Mouse (Mus musculus): ENCODE data around the gene Chp1.
"Not testable (repeated sequence)": the region's sequence is repeated elsewhere in the genome, so short reads cannot be mapped to it uniquely, and the experiment has no call there.

The Chp1 gene

DNA sequence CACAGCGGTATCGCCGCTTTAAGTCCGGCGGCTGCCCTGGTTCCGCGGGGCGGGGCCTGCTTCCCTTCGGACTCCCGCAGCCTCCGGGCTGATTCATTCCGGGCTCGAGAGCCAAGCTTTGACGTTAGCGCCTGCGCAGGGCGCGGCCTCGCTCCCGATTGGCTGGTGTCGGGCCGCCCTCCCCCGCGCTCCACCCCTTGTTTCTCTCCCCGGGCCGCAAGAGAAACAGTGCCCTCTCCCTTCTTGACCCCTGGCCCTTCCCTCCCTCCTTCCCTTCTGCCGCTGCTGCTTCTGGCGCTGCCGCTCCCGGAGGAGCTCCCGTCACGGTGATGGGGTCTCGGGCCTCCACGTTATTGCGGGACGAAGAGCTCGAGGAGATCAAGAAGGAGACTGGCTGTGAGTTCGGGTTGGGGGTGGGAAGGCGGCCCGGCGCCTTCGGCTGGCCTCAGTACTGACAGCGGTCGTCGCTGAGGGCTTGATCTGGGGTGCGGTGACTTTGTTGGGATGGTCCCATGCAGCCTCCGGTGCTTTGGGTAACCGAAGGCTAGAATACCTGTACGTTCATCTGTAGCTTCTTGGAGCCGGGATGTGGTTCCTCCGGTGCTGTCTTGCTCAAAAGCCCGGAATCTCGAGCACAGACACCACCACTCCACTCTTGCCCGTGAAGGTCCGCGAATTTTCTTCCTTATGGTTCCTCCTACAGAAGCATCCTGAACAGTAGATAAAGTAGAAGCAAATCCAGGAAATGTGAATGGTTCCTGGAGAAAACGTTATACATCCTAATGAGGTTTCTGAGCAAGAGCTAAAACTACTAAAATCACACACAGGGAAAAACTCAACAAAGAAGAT is at the start of gene Chp1, which contains the start of gene Exd1:
TSS of gene Chp1 (plus strand) at position 176 of the 849 bp plus-strand sequence.
TSS of gene Exd1 (minus strand) at position 106 of the 849 bp plus-strand sequence.
- peak; percentile 98 for DNase-seq

DNA sequence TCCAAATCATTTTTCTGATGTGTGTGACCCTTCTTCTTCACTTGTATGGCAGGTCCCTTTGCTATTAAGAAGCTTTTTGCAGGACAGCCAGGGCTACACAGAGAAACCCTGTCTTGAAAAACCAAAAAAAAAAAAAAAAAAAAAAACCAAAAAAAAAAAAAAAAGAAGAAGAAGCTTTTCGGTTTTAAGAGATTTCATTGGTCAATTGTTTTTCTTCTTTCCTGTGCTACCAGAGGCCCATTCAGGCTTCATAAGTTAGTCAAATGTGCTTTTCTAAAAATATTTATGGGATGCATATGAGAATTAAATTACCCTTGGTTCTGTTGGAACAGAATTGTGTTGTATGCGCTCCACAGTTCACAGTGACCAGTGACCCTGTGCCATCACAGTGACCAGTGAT is 48.6 kb upstream of the Chp1 start:
- DNase-seq, result no peak

DNA sequence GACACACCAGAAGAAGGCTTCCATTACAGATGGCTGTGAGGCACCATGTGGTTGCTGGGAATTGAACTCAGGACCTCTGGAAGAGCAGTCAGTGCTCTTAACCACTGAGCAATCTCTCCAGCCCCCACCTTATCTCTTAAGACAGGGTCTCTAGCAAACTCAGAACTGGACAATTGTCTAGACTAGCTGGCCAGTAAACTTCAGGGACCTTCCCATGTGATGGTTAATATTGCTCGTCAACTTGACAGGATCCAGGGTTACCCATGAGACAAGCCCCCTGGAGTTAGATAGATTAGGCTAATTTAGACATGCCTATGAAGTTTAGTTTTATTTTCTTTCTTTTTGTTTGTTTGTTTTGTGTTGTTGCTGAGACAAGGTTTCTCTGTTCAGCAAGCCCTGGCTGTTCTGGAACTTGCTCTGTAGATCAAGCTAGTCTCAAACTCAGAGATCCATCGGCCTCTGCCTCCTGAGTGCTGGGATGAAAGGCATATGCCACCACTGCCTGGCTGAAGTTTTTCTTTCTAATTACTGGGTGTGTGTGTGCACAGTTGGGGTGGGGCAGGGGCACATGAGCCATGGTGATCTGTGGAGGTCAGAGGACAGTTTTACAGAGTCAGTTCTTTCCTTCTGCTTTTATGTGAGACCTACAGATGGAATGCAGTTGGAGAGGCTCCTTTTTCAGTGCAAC is 46.4 kb upstream of the Chp1 start:
- DNase-seq, result no peak

DNA sequence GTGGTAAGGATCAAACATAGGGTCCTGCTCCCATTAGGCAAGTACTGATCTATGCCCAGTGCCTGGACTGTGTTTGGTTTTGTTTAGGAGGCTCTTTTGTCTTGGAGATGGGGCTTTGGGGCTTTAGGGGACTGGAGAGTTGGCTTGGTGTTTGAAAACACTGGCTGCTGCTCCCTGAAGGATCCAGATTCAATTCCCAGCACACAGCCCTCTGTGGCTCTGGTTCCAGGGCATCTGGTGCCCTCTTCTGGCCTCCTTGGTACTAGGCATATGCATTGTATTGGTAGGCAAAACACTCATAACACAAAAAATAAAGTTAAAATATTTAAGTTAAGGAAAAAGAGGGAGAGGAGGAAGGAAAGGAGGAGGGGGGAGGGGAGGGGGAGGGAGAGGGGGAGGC is 40.4 kb upstream of the Chp1 start:
- DNase-seq, result no peak

DNA sequence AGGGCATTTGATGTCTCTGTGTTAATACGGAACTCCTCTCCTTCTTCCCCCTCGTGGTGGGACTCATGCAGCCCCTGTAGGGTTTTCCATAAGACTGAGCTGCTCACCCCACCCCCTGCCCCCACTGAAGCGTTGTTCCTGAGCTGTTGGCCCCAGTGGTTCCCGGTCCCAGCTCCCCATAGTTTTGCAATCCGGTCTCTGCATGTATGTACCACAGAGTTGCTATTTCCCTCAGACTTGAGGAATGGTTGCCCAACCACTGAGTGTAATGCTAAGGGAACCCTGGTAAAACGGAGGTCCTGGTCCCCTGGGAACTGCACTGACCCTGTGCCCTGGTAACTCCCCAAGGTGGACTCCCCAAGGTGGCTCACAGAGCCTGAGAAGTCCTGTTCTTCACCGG is 39.0 kb upstream of the Chp1 start:
- DNase-seq, result not testable (repeated sequence)

DNA sequence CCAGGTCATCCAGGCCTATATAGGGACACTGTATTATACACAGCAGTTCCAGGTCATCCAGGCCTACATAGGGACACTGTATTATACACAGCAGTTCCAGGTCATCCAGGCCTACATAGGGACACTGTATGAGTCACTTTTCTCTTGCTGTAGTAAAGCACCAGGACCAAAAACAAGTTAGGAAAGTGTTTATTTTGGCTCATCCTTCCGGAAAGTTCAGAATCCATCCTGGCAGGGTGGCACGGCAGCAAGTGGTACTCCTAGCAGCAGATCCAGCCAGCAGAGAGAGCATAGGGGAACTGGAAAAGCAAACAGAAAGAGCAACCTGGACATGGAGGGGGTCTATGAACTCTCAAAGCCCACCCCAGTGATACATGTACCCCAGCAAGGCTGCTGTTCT is 36.6 kb upstream of the Chp1 start:
- no peak for DNase-seq

DNA sequence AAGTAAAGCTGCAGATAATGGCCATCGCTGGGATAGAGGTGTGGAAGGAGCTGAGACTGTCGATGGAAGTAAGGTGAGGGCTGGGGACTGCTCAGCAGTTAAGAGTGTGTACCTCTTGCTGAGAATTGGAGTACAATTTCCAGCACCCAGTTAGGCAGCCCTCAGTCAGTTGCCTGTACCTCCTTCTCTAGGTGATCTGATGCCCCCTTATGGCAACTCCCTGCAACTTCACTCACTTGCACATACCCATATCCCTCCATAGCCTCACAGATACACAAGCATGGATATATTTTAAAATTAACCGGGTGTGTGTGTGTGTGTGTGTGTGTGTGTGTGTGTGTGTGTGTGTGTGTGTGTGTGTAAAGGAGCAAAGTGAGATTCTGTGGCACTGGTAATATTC is 35.2 kb upstream of the Chp1 start:
- DNase-seq, result no peak

DNA sequence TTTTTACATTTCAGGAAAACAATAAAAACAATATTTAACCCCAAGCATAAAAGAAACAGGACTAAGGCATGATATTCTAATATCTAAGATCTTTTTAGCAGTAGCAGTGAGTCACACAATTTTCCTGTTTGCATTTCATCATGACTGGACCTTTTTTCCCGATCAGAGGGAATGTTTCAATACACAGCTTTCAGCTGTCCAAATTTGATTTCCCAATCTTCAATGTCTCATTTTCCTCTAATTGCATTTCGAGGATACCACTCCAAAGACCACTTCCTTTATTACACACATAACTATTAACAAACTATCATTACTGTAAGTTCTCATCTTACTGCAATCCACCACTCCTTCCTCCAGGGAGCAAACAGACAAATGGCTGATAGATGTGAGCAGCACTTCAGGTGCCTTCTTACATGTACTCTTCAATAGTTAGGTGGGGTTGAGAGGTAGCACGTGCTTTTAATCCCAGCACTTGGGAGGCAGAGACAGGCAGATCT is 33.4 kb upstream of the Chp1 start:
- no peak for DNase-seq

DNA sequence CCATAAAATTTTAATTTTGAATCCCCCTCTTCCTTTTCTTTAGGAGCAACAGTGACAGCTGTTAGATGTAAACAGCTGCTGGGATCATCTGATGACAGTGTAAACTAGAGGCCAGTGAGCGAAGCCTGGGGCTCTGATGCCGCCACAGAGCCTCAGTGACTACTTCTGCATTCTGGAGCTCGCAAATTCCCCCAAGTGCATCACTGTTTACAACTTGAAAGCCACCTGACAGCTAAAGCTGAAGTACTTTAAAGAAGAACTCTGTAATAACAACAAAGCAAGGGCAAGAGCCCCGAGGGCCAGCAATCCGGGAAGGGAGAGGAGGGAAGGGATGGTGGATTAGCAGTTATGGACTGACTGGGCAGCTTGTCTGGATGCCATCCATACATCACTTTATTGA is 30.7 kb upstream of the Chp1 start:
- DNase-seq, result no peak

DNA sequence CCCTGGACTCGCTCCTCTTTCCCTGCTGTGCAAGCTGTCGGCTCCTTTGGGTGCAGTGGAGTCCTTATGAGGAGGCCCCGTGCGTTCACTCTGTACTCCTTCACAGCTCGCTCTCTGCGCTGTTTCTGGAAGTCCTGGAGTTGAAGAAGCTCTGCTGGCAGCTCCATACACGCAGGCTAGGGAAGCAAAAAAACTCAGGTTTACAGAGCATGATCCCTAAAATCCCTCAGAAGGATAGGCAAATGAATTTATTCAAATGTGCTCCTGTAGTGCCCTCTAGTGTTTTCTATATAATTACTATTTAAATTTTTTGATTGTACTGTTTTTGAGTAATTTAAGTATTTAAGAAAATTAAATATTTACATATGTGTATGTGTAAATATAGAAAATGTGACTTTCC is 26.9 kb upstream of the Chp1 start:
- peak; percentile 2 for DNase-seq

DNA sequence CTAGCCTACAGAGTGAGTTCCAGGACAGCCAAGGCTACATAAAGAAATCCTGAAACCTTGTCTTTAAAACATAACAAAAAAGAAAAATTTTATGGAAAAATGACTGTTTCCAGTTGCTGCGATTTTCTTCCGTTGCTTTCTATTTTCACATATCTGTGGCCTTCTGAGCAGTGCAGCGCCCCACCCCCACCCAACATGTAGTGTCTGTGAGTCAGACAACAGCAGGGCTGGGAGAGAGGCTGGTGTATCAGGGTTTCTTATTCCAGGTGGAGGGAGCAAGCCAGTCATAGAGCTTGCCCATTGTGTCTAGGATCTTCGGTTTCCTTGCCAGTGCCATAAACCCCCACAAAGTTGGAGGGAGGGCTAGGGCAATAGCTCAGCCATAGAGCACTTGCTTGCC is 23.7 kb upstream of the Chp1 start:
- DNase-seq, result no peak

DNA sequence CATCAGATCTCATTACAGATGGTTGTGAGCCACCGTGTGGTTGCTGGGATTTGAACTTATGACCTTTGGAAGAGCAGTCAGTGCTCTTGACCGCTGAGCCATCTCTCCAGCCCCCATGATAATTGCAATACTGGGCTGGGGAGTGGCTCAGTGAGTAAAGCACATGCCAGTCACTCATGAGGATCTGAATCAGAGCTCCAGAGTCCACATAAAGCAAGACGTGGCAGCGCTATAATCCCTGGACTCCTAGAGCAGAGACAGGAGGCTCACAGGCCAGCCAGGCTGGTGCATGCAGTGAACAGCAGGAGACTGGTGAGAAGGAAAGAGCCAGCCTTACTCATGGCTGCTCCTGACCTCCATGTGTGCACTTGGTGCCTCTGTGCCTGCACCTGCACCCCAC is 22.1 kb upstream of the Chp1 start:
- DNase-seq, result no peak

DNA sequence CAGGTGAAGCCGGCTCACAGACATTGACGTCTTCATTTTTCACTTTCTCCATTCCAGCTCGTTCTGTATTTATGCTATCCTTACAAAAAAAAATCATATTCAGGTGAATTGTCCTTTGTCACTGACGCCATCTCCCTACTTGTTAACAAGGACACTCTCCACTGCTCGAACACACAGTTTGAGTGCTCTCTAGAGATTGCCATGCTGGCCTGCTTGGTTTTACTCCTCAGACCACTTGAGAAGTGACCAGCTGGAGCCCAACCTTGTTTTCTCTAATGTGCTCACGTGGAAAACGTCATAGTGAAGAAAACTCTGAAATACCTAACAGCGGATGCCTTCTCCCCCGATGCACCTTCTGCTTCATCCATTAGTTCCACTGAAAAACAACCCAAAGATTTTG is 8.7 kb upstream of the Chp1 start:
- no peak for DNase-seq

DNA sequence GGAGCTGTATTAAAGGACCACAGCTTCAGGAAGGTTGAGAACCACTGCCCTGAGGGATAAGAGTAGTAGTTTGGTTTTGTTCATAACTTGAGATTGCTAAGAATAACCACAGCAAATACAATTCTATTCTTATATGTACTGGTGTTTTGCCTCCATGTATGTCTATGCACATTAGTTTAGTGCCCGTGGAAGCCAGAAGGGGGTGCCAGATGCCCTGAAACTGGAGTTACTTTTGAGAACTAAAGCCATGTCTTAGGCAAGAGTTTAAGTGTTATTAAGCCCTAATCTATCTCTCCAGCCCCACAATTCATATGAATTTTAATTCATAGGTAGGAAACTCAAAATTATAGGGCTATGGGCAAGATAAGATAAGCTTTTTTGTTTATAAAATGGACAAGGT is 5.4 kb upstream of the Chp1 start:
- DNase-seq, result no peak

DNA sequence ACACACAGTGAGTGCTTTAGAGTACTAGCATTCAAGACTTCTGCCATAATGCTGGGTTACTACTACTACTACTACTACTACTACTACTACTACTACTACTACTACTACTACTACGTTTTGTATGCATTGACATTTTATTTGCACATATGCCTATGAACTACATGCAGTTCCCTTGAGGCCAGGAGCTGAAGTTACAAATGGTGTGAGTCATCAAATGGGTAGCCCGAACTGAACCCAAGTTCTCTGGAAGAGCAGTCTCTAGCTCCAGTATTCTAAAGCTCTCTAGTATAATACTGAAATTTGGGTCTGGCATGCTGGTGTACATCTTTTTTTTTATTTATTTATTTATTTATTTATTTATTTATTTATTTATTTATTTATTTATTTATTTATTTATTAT is 3.8 kb upstream of the Chp1 start:
- DNase-seq, result no peak

DNA sequence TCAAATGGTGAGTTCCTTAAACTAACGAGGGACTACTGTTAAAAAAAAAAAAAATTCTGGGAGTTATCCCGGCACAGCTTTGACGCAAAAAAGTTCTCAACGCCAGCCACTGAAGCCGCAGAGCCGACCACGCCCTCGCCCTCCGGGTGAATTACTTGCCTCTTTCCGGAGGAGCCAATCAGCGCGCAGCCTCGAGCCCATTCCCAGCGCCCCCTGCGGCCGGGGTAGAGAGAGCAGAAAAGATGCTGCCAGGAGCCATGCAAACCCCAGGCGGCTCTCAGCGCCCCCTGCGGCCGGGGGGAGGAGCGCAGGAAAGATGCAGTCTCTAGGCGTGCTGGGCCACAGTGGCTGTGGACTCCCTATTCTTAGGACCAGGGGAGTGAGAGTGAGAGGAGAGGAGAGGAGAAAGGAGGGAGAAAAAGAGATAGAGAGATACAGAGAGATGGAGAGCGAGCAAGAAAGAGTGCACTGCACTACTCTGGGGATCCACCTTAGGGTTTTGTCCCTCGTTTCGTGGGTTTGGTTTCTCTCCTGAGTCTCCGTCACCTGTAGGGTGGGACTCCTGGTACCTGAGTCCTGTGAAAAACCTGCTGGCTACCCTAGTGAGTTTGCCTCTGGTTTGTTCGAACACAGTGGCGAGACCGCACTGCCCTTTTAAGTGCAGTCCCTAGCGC is 512 bp upstream of the Chp1 start:
- peak; percentile 68 for DNase-seq

DNA sequence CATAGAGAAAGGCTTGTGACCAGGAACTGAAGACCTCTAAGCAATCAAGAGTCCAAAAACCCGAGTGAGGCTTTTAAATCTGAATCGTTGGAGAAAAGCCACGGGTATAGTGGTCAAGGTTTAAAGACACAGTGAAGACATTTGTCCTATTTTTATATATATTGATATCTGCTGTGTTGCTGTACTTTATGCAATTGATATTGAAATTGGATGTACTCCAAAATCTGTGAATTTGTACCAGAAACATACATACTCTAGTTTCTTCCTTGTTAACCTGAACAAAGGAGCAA is 819 bp downstream of the Chp1 start:
- no peak for DNase-seq

DNA sequence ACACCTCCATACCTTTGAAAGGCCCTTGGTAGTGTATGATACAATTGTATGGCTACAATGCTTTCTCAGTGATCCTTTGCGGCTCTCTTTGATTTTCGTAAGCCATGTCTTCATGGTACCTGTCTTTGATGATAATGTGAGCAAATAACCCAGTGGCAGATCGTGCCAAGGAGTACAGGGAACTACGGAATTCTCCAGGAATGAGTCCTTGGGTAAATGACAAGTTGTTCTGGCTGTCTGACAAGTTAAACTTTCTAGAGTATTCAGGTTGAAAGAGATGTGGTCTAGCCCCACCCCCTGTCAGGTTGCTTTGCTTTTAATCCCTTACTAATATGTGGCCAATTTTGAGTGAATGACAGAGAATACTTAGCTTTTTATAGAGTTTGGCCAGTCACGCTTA is 1.2 kb downstream of the Chp1 start:
- DNase-seq, result no peak

DNA sequence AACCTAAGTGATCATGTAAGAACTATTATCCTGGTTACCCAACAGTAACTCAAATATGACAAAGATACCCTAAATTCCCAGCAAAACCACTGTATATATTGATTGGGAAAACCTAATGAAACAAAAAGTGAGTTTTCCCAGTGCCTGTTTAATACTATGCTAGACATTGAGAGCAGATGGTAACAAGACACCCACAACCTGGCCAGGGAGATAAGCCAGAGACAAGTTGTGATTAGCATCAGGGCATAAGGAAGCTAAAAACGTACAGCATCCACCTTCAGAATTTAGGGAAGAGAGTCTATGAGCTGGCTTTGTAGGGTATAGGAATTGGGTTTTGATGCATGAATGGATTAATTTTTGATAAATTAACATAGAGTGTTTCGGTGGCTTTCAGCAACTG is 2.2 kb downstream of the Chp1 start:
- no peak for DNase-seq

DNA sequence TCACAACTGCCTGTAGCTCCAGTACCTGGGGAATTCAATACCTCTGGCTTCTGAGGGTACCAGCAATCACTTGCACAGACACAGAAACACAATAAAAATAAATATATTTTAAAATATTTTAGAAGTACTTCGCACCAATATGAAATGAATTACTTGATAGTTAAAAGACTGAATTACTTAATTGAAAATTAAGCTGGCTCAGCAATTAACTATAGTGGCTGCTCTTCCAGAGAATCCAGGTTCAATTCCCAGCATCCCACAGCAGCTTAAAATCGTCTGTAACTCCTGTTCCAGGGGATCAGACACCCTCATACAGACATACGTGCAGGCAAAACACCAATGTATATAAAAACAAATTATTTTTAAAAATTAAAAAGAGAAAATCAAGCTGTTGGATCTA is 10.5 kb downstream of the Chp1 start:
- DNase-seq, result no peak

DNA sequence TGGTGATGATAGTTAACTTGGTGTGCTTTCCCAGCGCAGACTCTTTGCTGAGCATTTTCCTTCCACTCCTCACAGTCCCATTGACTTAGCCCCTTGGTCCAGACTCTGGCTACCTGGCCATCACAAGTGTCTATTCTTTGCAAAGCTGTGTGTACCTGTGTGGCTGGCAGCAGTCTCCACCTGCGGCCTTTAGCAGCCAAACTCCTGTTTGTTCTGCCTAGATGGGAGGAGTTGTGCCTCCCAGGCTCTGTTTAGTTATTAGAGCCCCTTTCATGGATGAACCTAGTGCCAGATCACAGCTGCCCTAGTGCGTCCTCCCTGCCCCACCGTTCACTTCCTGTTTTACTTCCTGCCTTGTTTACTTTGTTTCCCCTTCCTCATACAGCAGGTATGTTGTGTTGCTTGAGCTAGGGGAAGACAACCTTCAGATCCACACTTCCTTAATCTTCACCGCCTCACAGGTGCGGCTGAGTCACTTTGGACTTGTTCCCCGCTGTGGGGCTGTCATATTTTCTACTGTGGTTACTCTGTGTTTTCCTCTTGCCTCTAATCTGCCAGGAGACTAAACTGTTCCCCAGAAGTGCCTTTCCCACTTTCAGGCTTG is 11.3 kb downstream of the Chp1 start:
- DNase-seq, result no peak

DNA sequence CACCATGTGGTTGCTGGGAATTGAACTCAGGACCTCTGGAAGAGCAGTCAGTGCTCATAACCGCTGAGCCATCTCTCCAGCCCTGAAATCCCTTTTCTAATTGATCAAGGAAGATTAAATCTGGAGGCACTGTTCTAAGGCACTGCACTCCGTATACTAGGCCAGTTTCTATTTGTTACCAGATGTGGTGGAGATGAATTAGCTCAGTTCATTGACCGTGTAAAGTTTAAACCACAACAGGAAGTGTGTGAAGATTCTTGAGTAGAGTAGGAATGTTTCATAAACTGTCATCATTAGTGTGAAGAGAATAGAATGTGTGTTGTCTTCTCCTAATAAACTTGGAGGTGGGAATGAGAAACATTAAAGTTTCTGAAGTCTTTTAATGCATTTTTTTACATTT is 14.3 kb downstream of the Chp1 start:
- DNase-seq, result no peak

DNA sequence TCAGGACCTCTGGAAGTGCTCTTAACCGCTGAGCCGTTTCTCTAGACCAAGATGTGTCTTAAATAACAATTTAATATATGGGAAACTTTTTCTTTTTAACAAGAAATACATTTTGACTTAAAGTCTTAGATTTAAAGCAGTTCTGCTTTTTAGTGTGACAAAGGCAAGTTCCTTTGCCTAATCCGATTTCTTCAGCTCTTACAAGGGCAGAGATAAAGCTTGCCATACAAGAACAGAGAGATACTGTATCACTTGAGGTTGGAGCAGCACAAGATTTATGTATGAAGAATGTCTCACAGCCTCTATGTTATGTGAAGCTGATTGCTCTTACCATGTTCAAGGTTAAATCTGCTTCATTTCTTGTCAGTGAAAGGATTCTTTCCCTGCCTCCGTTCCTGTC is 17.8 kb downstream of the Chp1 start:
- DNase-seq, result no peak
